Mouse (Mus musculus): ENCODE measurements around the gene Ap1g2. TPM values are rescaled to one million over a fixed set of nuclear protein-coding genes. Genes with fewer than 3 reads are reported as not detected.

The Ap1g2 gene
- 1 to 10 TPM; 4.6 to 5.0 TPM for total RNA-seq (2021)
- long read RNA-seq, experiment 1, partial matches to known transcripts, result 1 of 5 reads
- long read RNA-seq, experiment 1, other reads (novel, unspliced or antisense), result 1 of 5 reads
- long read RNA-seq, experiment 2, partial matches to known transcripts, result 0 of 6 reads
- long read RNA-seq, experiment 2, other reads (novel, unspliced or antisense), result 2 of 6 reads

- peak; percentile 75 for DNase-seq
Observed at GRCm38 (mm10) chr14:55105836-55106809, at the start of gene Ap1g2. Gene Ap1g2 (minus strand): TSS chr14:55106593.

- DNase-seq, result no peak
Observed at GRCm38 (mm10) chr14:55152951-55153481, 46.6 kb upstream of the Ap1g2 start.

GRCm38 (mm10) chr14:55152174-55152573, 45.8 kb upstream of the Ap1g2 start:
- DNase-seq, result no peak

GRCm38 (mm10) chr14:55150985-55151384, 44.6 kb upstream of the Ap1g2 start:
- DNase-seq, result no peak

GRCm38 (mm10) chr14:55149041-55149440, 42.6 kb upstream of the Ap1g2 start:
- no peak for DNase-seq

DNA sequence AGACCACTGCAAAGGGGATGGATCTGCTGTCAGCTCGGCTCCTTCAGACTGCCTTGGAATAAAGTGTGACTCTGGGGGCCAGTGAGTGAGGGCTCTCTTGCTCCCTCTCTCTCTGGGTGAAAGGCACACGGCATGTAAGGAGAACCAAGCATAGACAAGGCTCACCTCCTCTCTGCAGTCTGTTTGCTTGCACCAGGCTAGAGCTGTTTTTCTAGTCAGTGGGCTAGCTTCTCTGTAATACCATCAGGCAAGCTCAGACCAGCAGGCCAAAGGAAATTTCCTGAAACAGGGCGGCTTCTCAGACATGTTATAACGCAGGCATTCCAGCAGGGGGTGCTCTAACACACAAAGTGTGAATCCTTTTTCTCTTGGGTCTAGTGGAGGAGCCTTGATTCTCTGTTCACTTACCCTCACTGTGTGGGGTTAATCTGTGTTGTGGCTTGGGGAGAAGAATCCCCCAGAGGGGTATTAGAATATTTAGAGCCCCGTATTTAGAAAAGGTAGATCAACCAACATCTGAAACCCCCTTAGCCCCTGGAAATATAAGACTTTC, 42.0 kb upstream of the Ap1g2 start:
- DNase-seq, result peak; percentile 72

- peak; percentile 69 for DNase-seq
Observed at GRCm38 (mm10) chr14:55146829-55147401, 40.5 kb upstream of the Ap1g2 start.

DNA sequence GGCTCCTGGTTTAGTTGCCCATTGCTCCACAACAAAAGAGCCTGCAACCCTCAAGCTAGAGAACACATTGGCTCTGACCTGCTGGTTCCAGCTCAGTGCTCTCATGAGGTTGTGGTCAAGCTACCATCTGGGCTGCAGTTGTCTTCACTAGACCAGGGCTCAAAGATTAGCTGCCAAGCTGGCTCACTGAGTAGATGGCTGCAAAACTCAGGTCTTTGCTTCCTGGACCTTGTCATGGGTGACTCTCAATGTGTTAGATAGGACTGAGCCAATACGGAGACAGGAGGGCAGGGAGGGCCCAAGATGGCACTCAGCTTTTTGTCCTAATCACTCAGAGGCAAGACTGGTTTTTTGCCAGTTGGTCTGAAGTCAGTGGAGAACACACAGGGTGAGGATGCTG, 39.9 kb upstream of the Ap1g2 start:
- DNase-seq, result no peak

DNA sequence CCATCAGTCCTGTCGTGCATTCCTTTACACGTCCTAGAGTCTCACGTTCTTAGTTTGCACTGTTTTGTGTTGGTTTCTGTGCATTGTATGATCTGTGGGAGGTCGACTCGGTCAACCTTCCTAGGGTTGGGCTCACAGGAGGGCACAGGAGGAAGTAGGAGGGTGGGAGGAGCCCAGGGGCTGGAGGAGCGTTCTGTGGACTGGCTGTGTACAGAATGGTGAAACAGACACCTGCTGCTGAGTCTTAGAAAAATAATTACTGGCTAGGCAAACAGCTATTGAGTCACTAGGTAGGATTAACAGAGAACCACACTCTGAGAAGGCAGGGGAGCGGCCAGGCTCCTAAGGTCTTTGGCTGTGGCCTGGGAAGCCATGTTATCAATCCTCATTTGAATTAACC, 32.9 kb upstream of the Ap1g2 start:
- no peak for DNase-seq

DNA sequence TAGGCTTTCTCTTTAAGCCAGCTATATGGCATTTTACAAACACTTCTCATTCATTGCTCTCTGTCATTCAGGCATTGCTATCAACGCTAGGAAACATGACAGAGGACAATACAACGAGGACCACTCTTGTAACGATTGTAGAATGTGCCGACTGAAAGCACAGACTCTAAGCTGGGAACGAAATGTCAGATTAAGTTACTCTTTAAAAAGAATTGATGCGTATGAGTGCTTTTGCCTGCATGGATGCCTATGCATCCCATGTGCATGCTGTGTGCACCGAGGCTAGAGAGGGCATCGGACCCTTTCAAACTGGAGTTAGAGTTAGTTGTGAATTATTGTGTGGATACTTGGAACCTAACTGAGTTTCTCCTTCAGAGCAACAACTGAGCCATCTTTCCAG, 29.3 kb upstream of the Ap1g2 start:
- no peak for DNase-seq

GRCm38 (mm10) chr14:55126521-55126920, 20.1 kb upstream of the Ap1g2 start:
- DNase-seq, result no peak

GRCm38 (mm10) chr14:55125711-55126110, 19.3 kb upstream of the Ap1g2 start:
- DNase-seq, result no peak

- no peak for DNase-seq
Observed at GRCm38 (mm10) chr14:55122359-55122758, 16.0 kb upstream of the Ap1g2 start.

GRCm38 (mm10) chr14:55121947-55122346, 15.6 kb upstream of the Ap1g2 start:
- peak; percentile 88 for DNase-seq

- DNase-seq, result no peak
Observed at GRCm38 (mm10) chr14:55119421-55120134, 13.2 kb upstream of the Ap1g2 start.

GRCm38 (mm10) chr14:55118852-55119251, 12.5 kb upstream of the Ap1g2 start:
- DNase-seq, result peak; percentile 60

- DNase-seq, result no peak
Observed at GRCm38 (mm10) chr14:55116425-55117200, 10.2 kb upstream of the Ap1g2 start, which contains the start of gene Jph4. Gene Jph4 (minus strand): TSS chr14:55116935.

DNA sequence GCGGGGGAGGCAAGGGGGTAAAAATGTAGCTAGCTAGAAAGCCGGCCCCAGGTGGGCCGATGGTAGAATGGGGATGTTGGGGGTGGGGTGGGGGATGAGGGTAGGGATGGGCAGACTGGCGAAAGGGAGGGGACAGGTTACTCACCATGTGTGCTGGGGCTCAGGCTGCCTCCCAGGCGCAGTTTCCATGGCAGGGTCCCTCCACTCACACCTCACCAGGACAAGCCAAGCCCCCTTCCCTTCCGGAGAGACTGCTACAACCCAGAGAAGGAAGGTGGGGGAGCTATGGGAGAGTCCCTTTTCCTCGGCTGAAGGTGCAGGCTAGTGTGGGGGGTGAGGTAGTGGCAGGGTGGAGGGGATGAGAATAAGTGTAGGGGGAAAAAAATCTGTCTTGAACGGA, 9.5 kb upstream of the Ap1g2 start:
- DNase-seq, result no peak

DNA sequence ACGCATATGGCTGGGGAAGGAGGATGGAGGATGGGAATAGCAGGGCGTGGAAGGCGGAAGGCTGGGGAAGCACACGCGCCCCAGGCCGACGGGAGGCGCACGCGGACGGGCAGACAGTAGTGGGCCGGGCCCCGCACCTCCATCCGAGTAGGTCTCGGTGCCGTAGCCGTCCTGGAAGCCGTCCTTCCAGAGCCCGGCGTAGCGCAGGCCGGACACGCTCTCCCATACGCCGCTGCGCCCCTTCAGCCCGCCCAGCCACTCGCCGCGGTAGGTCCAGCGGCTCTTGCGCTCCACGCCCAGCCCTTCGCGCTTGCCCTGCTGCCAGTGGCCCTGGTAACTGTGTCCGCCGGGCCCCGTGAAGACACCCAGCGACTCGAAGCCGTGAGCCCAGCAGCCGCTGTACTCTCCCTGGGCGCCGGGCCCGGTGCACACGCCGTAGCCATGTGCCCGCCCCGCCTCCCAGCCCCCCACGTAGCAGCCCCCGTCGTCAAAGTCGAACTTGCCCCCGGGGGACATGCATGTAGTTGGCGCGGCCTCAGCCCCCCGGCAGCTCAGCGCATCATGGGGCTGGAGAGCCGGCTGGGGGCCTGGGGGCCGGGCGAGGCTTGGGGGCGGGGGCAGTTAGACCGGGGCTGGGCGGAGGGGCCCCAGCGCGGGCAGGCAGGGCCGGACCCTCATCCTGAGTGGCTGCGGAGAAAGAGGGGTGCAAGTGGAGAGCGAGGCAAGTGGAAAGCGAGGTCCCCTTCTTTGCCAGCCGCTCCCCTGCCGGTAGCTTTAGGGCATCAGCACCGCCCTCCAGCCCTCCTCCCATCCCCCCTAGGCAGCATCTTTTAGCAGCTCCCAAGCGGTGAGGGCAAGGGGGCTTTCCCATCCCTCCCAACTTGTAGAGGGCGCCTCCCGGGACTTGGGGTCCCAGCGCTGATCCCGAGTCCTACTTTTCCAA, 8.6 kb upstream of the Ap1g2 start:
- peak; percentile 66 for DNase-seq
